Mouse (Mus musculus): ENCODE data around the gene Mical3. TPM values are rescaled to one million over a fixed set of nuclear protein-coding genes. Genes with fewer than 3 reads are reported as not detected.

Gene Mical3
- polyA plus RNA-seq, 1 experiment from 2014 or later = 27.4 TPM

DNA sequence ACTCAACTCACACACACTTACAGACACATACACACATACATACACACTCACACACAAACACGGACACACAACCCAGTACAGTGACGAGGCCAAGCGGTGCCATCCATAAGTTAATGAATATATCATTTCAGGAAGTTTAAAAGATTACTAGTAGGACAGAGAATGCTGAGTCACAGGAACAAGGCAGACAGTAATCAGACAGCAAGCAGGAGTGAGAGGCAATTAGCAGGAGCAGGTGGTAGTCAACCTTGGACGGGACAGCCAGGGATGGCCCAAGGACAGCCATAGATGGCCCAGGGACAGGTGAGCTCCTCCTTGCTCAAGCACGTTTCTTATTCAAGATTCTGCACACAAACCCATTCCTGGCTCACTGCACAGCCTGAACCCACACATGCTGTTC, 29.6 kb downstream of the Mical3 start:
- no peak for ATAC-seq (ENCODE audit: low FRiP score)
- H3K4me1 ChIP-seq (replicated peaks; ENCODE audit: control insufficient read depth, insufficient read depth, low read length) = no peaks in the 10 kb centered on the region
- no peaks in the 10 kb centered on the region for H3K36me3 ChIP-seq (ENCODE audit: control insufficient read depth, insufficient read depth, low read length)
- H3K27me3 ChIP-seq (ENCODE audit: control insufficient read depth, insufficient read depth, low read length) = no peaks in the 10 kb centered on the region
- no peak for DNase-seq (ENCODE audit: low spot score)
- WGBS = 95% methylated on average over 5 of the region's 5 CpGs
- no peak overlapping the region for H3K9ac ChIP-seq (ENCODE audit: low read depth, low read length)
- H3K4me2 ChIP-seq (replicated peaks; ENCODE audit: low read depth, low read length) = no peak overlapping the region
- H3K27ac ChIP-seq (ENCODE audit: low read depth, low read length) = no peak overlapping the region
- H3K9me3 ChIP-seq (ENCODE audit: control insufficient read depth, low read length) = no peaks in the 10 kb centered on the region
- no peak overlapping the region for H3K4me3 ChIP-seq (ENCODE audit: low read depth, low read length)

- H3K9me3 ChIP-seq (ENCODE audit: control insufficient read depth, low read length) = no peaks in the 10 kb centered on the region
- H3K27me3 ChIP-seq (ENCODE audit: control insufficient read depth, insufficient read depth, low read length) = no peaks in the 10 kb centered on the region
- no peak overlapping the region for H3K9ac ChIP-seq (ENCODE audit: low read depth, low read length)
- ATAC-seq (ENCODE audit: low FRiP score) (no peak), DNase-seq (ENCODE audit: low spot score) (no peak)
- no peaks in the 10 kb centered on the region for H3K4me1 ChIP-seq (replicated peaks; ENCODE audit: control insufficient read depth, insufficient read depth, low read length)
- WGBS = 85% methylated on average over 7 of the region's 7 CpGs
- H3K36me3 ChIP-seq (ENCODE audit: control insufficient read depth, insufficient read depth, low read length) = no peaks in the 10 kb centered on the region
- H3K4me2 ChIP-seq (replicated peaks; ENCODE audit: low read depth, low read length) = no peak overlapping the region
- no peak overlapping the region for H3K4me3 ChIP-seq (ENCODE audit: low read depth, low read length)
- no peak overlapping the region for H3K27ac ChIP-seq (ENCODE audit: low read depth, low read length)
Measured at GRCm38 (mm10) chr6:121099831-121100230, 31.0 kb downstream of the Mical3 start.

- no peaks in the 10 kb centered on the region for H3K36me3 ChIP-seq (ENCODE audit: control insufficient read depth, insufficient read depth, low read length)
- no peaks in the 10 kb centered on the region for H3K9me3 ChIP-seq (ENCODE audit: control insufficient read depth, low read length)
- no peak overlapping the region for H3K4me3 ChIP-seq (ENCODE audit: low read depth, low read length)
- H3K4me1 ChIP-seq (replicated peaks; ENCODE audit: control insufficient read depth, insufficient read depth, low read length) = no peaks in the 10 kb centered on the region
- H3K27me3 ChIP-seq (ENCODE audit: control insufficient read depth, insufficient read depth, low read length) = no peaks in the 10 kb centered on the region
- no peak overlapping the region for H3K27ac ChIP-seq (ENCODE audit: low read depth, low read length)
- WGBS = 93% methylated on average over 4 of the region's 4 CpGs
- ATAC-seq (ENCODE audit: low FRiP score) (no peak), DNase-seq (ENCODE audit: low spot score) (no peak)
- no peak overlapping the region for H3K4me2 ChIP-seq (replicated peaks; ENCODE audit: low read depth, low read length)
- H3K9ac ChIP-seq (ENCODE audit: low read depth, low read length) = no peak overlapping the region
Measured at GRCm38 (mm10) chr6:121099228-121099608, 31.6 kb downstream of the Mical3 start.

GRCm38 (mm10) chr6:121098511-121099227, 32.1 kb downstream of the Mical3 start:
- H3K4me1 ChIP-seq (replicated peaks; ENCODE audit: control insufficient read depth, insufficient read depth, low read length) = no peaks in the 10 kb centered on the region
- no peak for DNase-seq (ENCODE audit: low spot score)
- H3K36me3 ChIP-seq (ENCODE audit: control insufficient read depth, insufficient read depth, low read length) = no peaks in the 10 kb centered on the region
- no peak overlapping the region for H3K4me3 ChIP-seq (ENCODE audit: low read depth, low read length)
- WGBS = 82% methylated on average over 9 of the region's 9 CpGs
- H3K9ac ChIP-seq (ENCODE audit: low read depth, low read length) = no peak overlapping the region
- no peak for ATAC-seq (ENCODE audit: low FRiP score)
- H3K27me3 ChIP-seq (ENCODE audit: control insufficient read depth, insufficient read depth, low read length) = no peaks in the 10 kb centered on the region
- no peak overlapping the region for H3K4me2 ChIP-seq (replicated peaks; ENCODE audit: low read depth, low read length)
- H3K27ac ChIP-seq (ENCODE audit: low read depth, low read length) = no peak overlapping the region
- H3K9me3 ChIP-seq (ENCODE audit: control insufficient read depth, low read length) = no peaks in the 10 kb centered on the region

DNA sequence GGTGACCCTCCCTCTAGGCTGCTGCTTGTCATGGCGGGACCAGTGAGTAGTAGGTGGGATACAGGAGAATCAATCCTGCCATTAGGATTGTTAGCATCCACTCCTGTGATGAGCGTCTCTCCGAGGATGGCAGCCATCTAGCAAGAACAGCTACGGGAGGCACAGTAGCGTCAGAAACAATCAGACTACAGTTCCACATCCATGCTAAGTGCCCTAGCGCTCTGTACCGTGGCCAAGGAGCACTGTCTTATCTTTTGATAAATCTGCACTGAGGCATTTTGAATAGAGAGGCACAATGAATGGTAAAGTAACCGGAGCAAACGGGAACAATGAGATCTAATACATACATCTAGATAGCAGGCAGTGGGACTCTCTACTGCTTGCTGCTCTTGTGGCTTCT, 32.7 kb downstream of the Mical3 start:
- H3K27me3 ChIP-seq (ENCODE audit: control insufficient read depth, insufficient read depth, low read length) = no peaks in the 10 kb centered on the region
- H3K36me3 ChIP-seq (ENCODE audit: control insufficient read depth, insufficient read depth, low read length) = no peaks in the 10 kb centered on the region
- no peak overlapping the region for H3K9ac ChIP-seq (ENCODE audit: low read depth, low read length)
- H3K9me3 ChIP-seq (ENCODE audit: control insufficient read depth, low read length) = no peaks in the 10 kb centered on the region
- H3K4me2 ChIP-seq (replicated peaks; ENCODE audit: low read depth, low read length) = no peak overlapping the region
- no peaks in the 10 kb centered on the region for H3K4me1 ChIP-seq (replicated peaks; ENCODE audit: control insufficient read depth, insufficient read depth, low read length)
- WGBS = 54% methylated on average over 9 of the region's 9 CpGs
- no peak overlapping the region for H3K27ac ChIP-seq (ENCODE audit: low read depth, low read length)
- H3K4me3 ChIP-seq (ENCODE audit: low read depth, low read length) = no peak overlapping the region
- ATAC-seq (ENCODE audit: low FRiP score) (no peak), DNase-seq (ENCODE audit: low spot score) (no peak)

DNA sequence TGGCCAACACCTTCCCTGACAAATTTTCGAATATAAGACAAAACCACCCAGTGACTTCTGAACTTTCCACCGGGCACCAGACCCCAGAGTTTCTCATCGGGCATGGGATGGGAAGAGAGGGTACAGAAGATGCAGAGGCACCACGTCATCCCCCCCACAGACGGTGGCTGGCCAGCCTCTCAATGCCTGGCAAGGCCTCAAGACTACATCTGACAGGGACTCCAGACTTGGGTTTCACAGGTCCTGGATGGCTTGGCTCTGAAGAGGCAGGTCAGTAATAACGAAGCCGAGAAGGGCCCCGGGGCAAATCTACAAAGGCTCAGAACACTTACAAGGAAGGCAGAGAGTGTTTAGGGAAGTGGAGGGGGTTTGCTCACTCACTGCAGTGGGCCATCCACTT, 33.9 kb downstream of the Mical3 start:
- Histone ChIP-seq H3K9me3 (ENCODE audit: control insufficient read depth, low read length) (no peaks in the 10 kb centered on the region), H3K36me3 (ENCODE audit: control insufficient read depth, insufficient read depth, low read length) (no peaks in the 10 kb centered on the region), H3K4me3 (ENCODE audit: low read depth, low read length) (no peak overlapping the region), H3K4me2 (replicated peaks; ENCODE audit: low read depth, low read length) (no peak overlapping the region), H3K27me3 (ENCODE audit: control insufficient read depth, insufficient read depth, low read length) (no peaks in the 10 kb centered on the region), H3K4me1 (replicated peaks; ENCODE audit: control insufficient read depth, insufficient read depth, low read length) (no peaks in the 10 kb centered on the region), H3K9ac (ENCODE audit: low read depth, low read length) (no peak overlapping the region), H3K27ac (ENCODE audit: low read depth, low read length) (no peak overlapping the region)
- DNase-seq (ENCODE audit: low spot score) = no peak
- 88% methylated on average over 8 of the region's 8 CpGs for WGBS
- ATAC-seq (ENCODE audit: low FRiP score) = no peak

DNA sequence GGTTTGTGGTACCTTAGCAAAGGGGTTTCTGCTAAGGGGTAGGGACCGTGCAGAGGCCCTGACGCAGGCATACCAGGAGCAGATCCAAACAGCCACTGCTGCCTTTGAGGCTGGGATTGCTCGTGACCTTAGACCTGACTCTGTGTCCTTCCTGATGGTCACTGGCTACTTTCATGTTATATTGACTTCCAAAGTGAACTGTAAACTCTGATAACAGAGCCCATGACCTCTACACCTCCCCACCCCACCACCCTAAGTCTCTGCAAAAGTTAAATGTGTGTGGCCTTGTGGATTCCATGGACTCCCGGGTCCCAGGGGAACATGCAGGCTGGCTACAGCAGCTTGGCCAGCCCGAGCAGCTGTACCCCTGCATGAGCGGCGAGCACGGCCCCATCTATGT, 34.4 kb downstream of the Mical3 start:
- no peak for DNase-seq (ENCODE audit: low spot score)
- WGBS = 86% methylated on average over 8 of the region's 8 CpGs
- Histone ChIP-seq H3K4me2 (replicated peaks; ENCODE audit: low read depth, low read length) (no peak overlapping the region), H3K4me1 (replicated peaks; ENCODE audit: control insufficient read depth, insufficient read depth, low read length) (no peaks in the 10 kb centered on the region), H3K27me3 (ENCODE audit: control insufficient read depth, insufficient read depth, low read length) (no peaks in the 10 kb centered on the region), H3K9ac (ENCODE audit: low read depth, low read length) (no peak overlapping the region), H3K27ac (ENCODE audit: low read depth, low read length) (no peak overlapping the region), H3K9me3 (ENCODE audit: control insufficient read depth, low read length) (no peaks in the 10 kb centered on the region), H3K4me3 (ENCODE audit: low read depth, low read length) (no peak overlapping the region), H3K36me3 (ENCODE audit: control insufficient read depth, insufficient read depth, low read length) (no peaks in the 10 kb centered on the region)
- ATAC-seq (ENCODE audit: low FRiP score) = no peak

DNA sequence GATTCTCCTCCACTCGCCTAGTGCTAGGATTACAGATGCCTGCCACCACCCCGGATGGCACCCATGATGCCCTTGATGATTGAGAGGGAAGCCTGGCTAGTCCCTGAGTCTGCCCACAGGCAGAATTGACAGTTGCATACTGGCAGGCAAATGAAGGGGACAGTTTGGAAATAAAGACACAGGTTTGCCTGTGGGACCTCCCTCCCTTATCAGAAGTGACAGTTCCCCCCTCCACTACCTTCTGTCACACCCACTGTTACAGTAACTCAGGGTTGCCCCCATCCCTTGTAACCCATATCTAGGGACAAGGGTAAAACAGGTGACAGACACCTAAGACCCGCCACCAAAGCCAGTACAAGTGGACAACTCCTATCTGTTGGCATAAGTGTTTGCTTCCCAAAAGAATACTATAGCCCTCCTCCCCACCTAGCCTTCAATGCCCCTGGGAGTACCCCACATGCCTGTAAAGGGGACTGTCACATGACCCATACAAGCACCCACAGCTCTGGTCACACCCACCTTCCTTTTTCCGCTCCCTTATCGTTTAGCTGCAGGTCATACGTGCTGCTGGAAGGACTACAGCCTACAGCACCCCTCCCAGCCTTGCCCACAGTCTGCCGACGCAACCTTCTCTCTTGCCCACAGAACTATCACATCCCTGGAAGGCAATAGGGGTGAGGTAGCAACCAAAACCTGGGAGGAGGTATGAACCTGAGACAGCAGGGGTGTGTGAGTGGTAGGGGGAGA, 37.0 kb downstream of the Mical3 start:
- DNase-seq (ENCODE audit: low spot score) (no peak), ATAC-seq (ENCODE audit: low FRiP score) (no peak)
- WGBS = 93% methylated on average over 8 of the region's 8 CpGs
- Histone ChIP-seq H3K4me2 (replicated peaks; ENCODE audit: low read depth, low read length) (no peak overlapping the region), H3K4me3 (ENCODE audit: low read depth, low read length) (no peak overlapping the region), H3K9me3 (ENCODE audit: control insufficient read depth, low read length) (no peaks in the 10 kb centered on the region), H3K27me3 (ENCODE audit: control insufficient read depth, insufficient read depth, low read length) (no peaks in the 10 kb centered on the region), H3K36me3 (ENCODE audit: control insufficient read depth, insufficient read depth, low read length) (no peaks in the 10 kb centered on the region), H3K4me1 (replicated peaks; ENCODE audit: control insufficient read depth, insufficient read depth, low read length) (no peaks in the 10 kb centered on the region), H3K27ac (ENCODE audit: low read depth, low read length) (no peak overlapping the region), H3K9ac (ENCODE audit: low read depth, low read length) (no peak overlapping the region)

DNA sequence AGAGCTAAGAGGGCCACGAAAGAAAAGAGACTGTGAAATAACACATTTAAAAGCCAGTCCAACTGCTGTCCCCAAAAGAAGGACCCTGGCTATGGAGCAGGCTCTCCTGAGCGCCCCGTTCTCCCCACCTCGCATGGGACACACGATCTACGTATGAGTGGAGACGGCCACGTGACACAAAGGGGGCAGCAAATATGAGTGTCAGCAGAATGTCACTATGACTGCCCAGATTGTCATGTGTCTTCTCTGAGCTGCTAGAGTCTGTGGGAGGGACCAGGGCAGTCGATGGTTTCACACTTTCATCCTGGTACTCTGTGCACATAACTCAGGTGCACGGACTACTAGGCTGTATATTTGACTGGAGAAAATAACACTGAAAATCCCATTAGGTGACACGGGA, 40.0 kb downstream of the Mical3 start:
- ATAC-seq (ENCODE audit: low FRiP score) = no peak
- DNase-seq (ENCODE audit: low spot score) = no peak
- Histone ChIP-seq H3K27ac (ENCODE audit: low read depth, low read length) (no peak overlapping the region), H3K4me3 (ENCODE audit: low read depth, low read length) (no peak overlapping the region), H3K27me3 (ENCODE audit: control insufficient read depth, insufficient read depth, low read length) (no peaks in the 10 kb centered on the region), H3K9me3 (ENCODE audit: control insufficient read depth, low read length) (no peaks in the 10 kb centered on the region), H3K4me2 (replicated peaks; ENCODE audit: low read depth, low read length) (no peak overlapping the region), H3K9ac (ENCODE audit: low read depth, low read length) (no peak overlapping the region), H3K4me1 (replicated peaks; ENCODE audit: control insufficient read depth, insufficient read depth, low read length) (no peaks in the 10 kb centered on the region; the same call in 1 of the 2 replicates), H3K36me3 (ENCODE audit: control insufficient read depth, insufficient read depth, low read length) (no peaks in the 10 kb centered on the region)
- 97% methylated on average over 11 of the region's 11 CpGs for WGBS

All from hindbrain, embryonic 11.5 days (tissue).